In genomic region chr6:99038977-99039376, GRCm38 (mm10) we compare ENCODE assay signal across 26 mouse cellular contexts.
"Had no signal": no experiment of that assay in that cellular context is flagged by ENCODE, and none has a peak within 500 bp of the region (broad histone marks: within the 10 kb centered on the region; RNA-seq: fewer than 3 reads in every experiment).

No protein-coding gene starts in this region.

- H3K4me2 ChIP-seq: heart, embryonic 11.5 days; heart, embryonic 13.5 days; heart, embryonic 15.5 days; hindbrain, embryonic 12.5 days; hindbrain, embryonic 14.5 days; kidney, embryonic 15.5 days; limb, embryonic 13.5 days; limb, embryonic 15.5 days had no signal

- H3K27ac ChIP-seq: gastrocnemius, adult 2 months; heart, embryonic 13.5 days; heart, embryonic 15.5 days; hindbrain, embryonic 12.5 days; hindbrain, embryonic 14.5 days; hindbrain, postnatal 0 days; kidney, embryonic 15.5 days; kidney, postnatal 0 days; limb, embryonic 13.5 days; limb, embryonic 15.5 days; liver, embryonic 14.5 days had no signal

- H3K9me3 ChIP-seq: heart, embryonic 13.5 days; heart, embryonic 15.5 days; hindbrain, embryonic 12.5 days; kidney, embryonic 15.5 days; limb, embryonic 13.5 days; limb, embryonic 15.5 days had no signal

- H3K36me3 ChIP-seq: heart, embryonic 13.5 days; heart, embryonic 15.5 days; hindbrain, embryonic 12.5 days; kidney, embryonic 15.5 days; limb, embryonic 13.5 days; limb, embryonic 15.5 days had no signal

- H3K4me1 ChIP-seq: kidney, embryonic 15.5 days had no signal

- H3K9ac ChIP-seq: heart, embryonic 13.5 days; heart, embryonic 15.5 days; hindbrain, embryonic 12.5 days; hindbrain, embryonic 14.5 days; kidney, embryonic 15.5 days; limb, embryonic 13.5 days; limb, embryonic 15.5 days; liver, embryonic 14.5 days had no signal

- H3K4me3 ChIP-seq: gastrocnemius, adult 2 months; heart, embryonic 13.5 days; heart, embryonic 15.5 days; hindbrain, embryonic 12.5 days; kidney, embryonic 15.5 days; limb, embryonic 13.5 days; limb, embryonic 15.5 days had no signal

- ATAC-seq: hindbrain, postnatal 0 days; intestine, embryonic 16.5 days had no signal

- H3K27me3 ChIP-seq: heart, embryonic 13.5 days; heart, embryonic 15.5 days; hindbrain, embryonic 12.5 days; kidney, embryonic 15.5 days; limb, embryonic 15.5 days had no signal

- DNase-seq: gastrocnemius, adult 2 months; gastrocnemius, postnatal 10 days; gastrocnemius, postnatal 25 days; heart, adult 18-20 months; heart, postnatal 14 days; heart, postnatal 36 days; kidney, adult 11 months; kidney, adult 2 months; kidney, adult 9 months; kidney, postnatal 14 days; kidney, postnatal 36 days; layer of hippocampus, adult 9-11 months; layer of hippocampus, postnatal 36 days; left cerebral cortex, postnatal 4 days had no signal
